Mouse (Mus musculus): ENCODE results near the gene Bcl11b. TPM values are rescaled to one million over a fixed set of nuclear protein-coding genes. Genes with fewer than 3 reads are reported as not detected.

The Bcl11b gene
- total and polyA plus RNA-seq, 3 experiments: not detected

DNA sequence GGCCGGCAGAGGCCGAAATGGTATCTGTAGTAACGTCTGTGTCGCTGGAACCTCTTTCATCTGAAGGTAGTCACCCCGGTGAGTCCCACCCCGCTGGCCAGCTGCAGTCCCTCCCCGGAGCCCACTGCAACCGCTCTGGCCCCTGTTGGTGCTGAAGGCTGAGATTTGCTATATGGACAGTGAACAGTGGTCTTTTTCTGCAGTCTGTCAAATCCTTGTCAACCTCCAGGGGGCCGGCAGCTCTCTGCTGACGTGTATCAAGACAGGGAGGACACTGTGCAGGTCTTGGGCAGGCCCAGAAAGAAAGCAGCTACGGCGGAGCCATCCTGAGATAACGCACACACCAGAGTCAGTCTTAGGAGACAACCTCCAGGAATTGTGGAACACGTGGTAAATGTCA, 43.0 kb downstream of the Bcl11b start:
- no peak overlapping the region for H3K9ac ChIP-seq (ENCODE audit: insufficient read depth, low read depth)
- H3K4me1 ChIP-seq (ENCODE audit: control insufficient read depth in 1 of 2, insufficient read depth in 2 of 2): no peaks in the 10 kb centered on the region
- H3K79me2 ChIP-seq (replicated peaks; ENCODE audit: control insufficient read depth, extremely low read depth, insufficient read depth, poor library complexity, severe bottlenecking): no peaks in the 10 kb centered on the region
- no peak for DNase-seq (ENCODE audit: extremely low read depth)
- H3K9me3 ChIP-seq (replicated peaks; ENCODE audit: low read length): peaks cover 88% of the 10 kb centered on the region
- no peak overlapping the region for H3K4me3 ChIP-seq (replicated peaks in 1 of 3; ENCODE audit: low read depth in 2 of 3, low read length in 2 of 3, poor library complexity in 1 of 3)
- TF ChIP-seq CHD1 (IDR thresholded peaks at IDR 0.05; ENCODE audit: low read depth, low read length) (no peak), USF1 (IDR thresholded peaks at IDR 0.05; ENCODE audit: low read depth, low read length) (no peak), NELFE (IDR thresholded peaks at IDR 0.05; ENCODE audit: low read depth, low read length) (no peak), MAFK (IDR thresholded peaks at IDR 0.05; ENCODE audit: insufficient replicate concordance, low read length) (no peak)
- in situ Hi-C loops (cut with MboI; ENCODE audit: low pct_ligation_motif_present, low pct_unique_long_range_greater_than_20kb, low sequenced_read_pairs): no loop called here
- H3K27me3 ChIP-seq (replicated peaks): no peaks in the 10 kb centered on the region
- H3K36me3 ChIP-seq (replicated peaks in 1 of 2; ENCODE audit: control insufficient read depth in 1 of 2, insufficient read depth in 1 of 2, low read length in 1 of 2): no peaks in the 10 kb centered on the region
- dilution Hi-C loops (cut with MboI; ENCODE audit: extremely low pct_ligation_motif_present, extremely low pct_unique_long_range_greater_than_20kb, low sequenced_read_pairs): no loop called here
- no peak overlapping the region for H3K27ac ChIP-seq (ENCODE audit: insufficient read depth, low read depth)
- no peak overlapping the region for H3K4me2 ChIP-seq (ENCODE audit: insufficient read depth, low read depth, poor library complexity, severe bottlenecking)

DNA sequence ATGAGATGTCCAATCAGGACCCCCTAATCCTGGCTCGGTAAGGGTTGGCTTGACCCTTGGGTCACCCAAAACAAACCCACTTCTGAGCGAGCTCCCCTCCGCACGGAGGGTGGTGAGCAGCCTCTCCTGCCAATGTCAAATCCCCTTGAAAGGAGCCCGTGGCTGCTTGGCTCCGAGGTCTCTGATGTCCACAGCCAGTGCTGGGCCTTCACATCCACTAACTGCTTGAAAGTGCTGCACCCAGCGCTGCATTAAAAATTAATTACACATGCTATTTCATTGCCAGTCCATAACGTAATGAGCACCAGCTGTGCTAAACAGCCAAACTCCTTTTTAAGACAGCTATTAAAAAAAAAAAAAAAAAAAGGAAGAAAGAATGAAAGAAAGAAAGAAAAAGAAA, 43.5 kb downstream of the Bcl11b start:
- no peaks in the 10 kb centered on the region for H3K4me1 ChIP-seq (ENCODE audit: control insufficient read depth in 1 of 2, insufficient read depth in 2 of 2)
- H3K9me3 ChIP-seq (replicated peaks; ENCODE audit: low read length): peaks cover 88% of the 10 kb centered on the region
- no peak overlapping the region for H3K9ac ChIP-seq (ENCODE audit: insufficient read depth, low read depth)
- H3K4me3 ChIP-seq (replicated peaks in 1 of 3; ENCODE audit: low read depth in 2 of 3, low read length in 2 of 3, poor library complexity in 1 of 3): no peak overlapping the region
- no peak overlapping the region for H3K4me2 ChIP-seq (ENCODE audit: insufficient read depth, low read depth, poor library complexity, severe bottlenecking)
- TF ChIP-seq SIN3A (IDR thresholded peaks at IDR 0.05; ENCODE audit: low read length) (no peak), POLR2A (IDR thresholded peaks at IDR 0.05; ENCODE audit: low read depth, low read length) (no peak), POLR2AphosphoS2 (IDR thresholded peaks at IDR 0.05; ENCODE audit: low read depth, low read length) (no peak), MXI1 (IDR thresholded peaks at IDR 0.05; ENCODE audit: low read depth, low read length) (no peak), MAX (IDR thresholded peaks at IDR 0.05; ENCODE audit: low read length) (no peak), MYC (IDR thresholded peaks at IDR 0.05; ENCODE audit: low read depth, low read length) (no peak), USF2 (conservative IDR thresholded peaks at IDR 0.05; ENCODE audit: low read depth, low read length) (no peak), CHD1 (IDR thresholded peaks at IDR 0.05; ENCODE audit: low read depth, low read length) (no peak), ZKSCAN1 (IDR thresholded peaks at IDR 0.05; ENCODE audit: borderline replicate concordance, low read depth, low read length) (no peak), RCOR1 (conservative IDR thresholded peaks at IDR 0.05; ENCODE audit: low read depth, low read length) (no peak), NELFE (IDR thresholded peaks at IDR 0.05; ENCODE audit: low read depth, low read length) (no peak), CHD2 (IDR thresholded peaks at IDR 0.05; ENCODE audit: low read length) (no peak), SMC3 (IDR thresholded peaks at IDR 0.05; ENCODE audit: low read depth, low read length) (no peak), IRF4 (IDR thresholded peaks at IDR 0.05; ENCODE audit: low read depth, low read length) (no peak), EP300 (IDR thresholded peaks at IDR 0.05; ENCODE audit: low read length) (no peak), USF1 (IDR thresholded peaks at IDR 0.05; ENCODE audit: low read depth, low read length) (no peak)
- in situ Hi-C loops (cut with MboI; ENCODE audit: low pct_ligation_motif_present, low pct_unique_long_range_greater_than_20kb, low sequenced_read_pairs): no loop called here
- no peak for DNase-seq (ENCODE audit: extremely low read depth)
- H3K27ac ChIP-seq (ENCODE audit: insufficient read depth, low read depth): no peak overlapping the region
- H3K36me3 ChIP-seq (replicated peaks in 1 of 2; ENCODE audit: control insufficient read depth in 1 of 2, insufficient read depth in 1 of 2, low read length in 1 of 2): no peaks in the 10 kb centered on the region
- no peaks in the 10 kb centered on the region for H3K27me3 ChIP-seq (replicated peaks)
- dilution Hi-C loops (cut with MboI; ENCODE audit: extremely low pct_ligation_motif_present, extremely low pct_unique_long_range_greater_than_20kb, low sequenced_read_pairs): no loop called here
- no peaks in the 10 kb centered on the region for H3K79me2 ChIP-seq (replicated peaks; ENCODE audit: control insufficient read depth, extremely low read depth, insufficient read depth, poor library complexity, severe bottlenecking)
